Mouse (Mus musculus) splenic B cell, adult 2 months (primary cell): ENCODE results near the gene Rnf103.
"Not testable (repeated sequence)": the region's sequence is repeated elsewhere in the genome, so short reads cannot be mapped to it uniquely, and the experiment has no call there.

ENCODE experiments used
- DNase-seq: peaks from one replicate; pipeline ENCODE4 v3.0.0-alpha.2; 2011; ENCODE audit warnings: low read depth, low spot score
- H3K27me3 ChIP-seq: 2 replicates; pipeline ENCODE4 v1.6.1; 2012; ENCODE audit warnings: mild to moderate bottlenecking, low read length, moderate library complexity, mixed read lengths; ENCODE audit not compliant: control insufficient read depth, poor library complexity, insufficient read depth, severe bottlenecking
- H3K36me3 ChIP-seq: 2 replicates; pipeline ENCODE4 v1.6.1; 2012; ENCODE audit warnings: mild to moderate bottlenecking, low read length, moderate library complexity, mixed read lengths; ENCODE audit not compliant: control insufficient read depth, poor library complexity, insufficient read depth, severe bottlenecking

Gene Rnf103

GRCm38 (mm10) chr6:71493675-71494340, at the start of gene Rnf103:
Rnf103 (plus strand) TSS chr6:71493894.
- no peaks in the 10 kb centered on the region for H3K27me3 ChIP-seq
- peak; percentile 88 for DNase-seq
- peaks cover 1% of the 10 kb centered on the region; the same call in 1 of the 2 replicates for H3K36me3 ChIP-seq

DNA sequence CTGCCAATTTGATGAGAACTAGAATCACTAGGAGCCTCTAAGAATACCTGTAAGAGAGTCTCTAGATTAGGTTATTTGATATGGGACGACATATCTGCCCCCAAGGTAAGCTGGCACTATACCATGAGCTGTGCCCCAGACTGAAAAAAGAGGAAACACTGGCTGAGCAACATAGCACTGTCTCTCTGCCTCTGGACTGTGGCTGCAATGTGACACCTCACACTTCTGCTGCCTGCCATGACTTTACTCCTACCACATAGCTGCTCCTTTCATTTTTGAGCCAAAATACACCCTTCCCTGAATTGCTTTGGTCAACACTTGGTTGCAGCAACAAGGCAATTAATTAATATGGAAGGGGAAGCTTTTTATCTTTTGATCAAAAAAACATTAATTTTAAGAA, 48.9 kb upstream of the Rnf103 start:
- H3K36me3 ChIP-seq, result no peaks in the 10 kb centered on the region
- DNase-seq, result no peak

GRCm38 (mm10) chr6:71445560-71445959, 48.1 kb upstream of the Rnf103 start:
- H3K27me3 ChIP-seq, result no peaks in the 10 kb centered on the region
- H3K36me3 ChIP-seq, result no peaks in the 10 kb centered on the region
- no peak for DNase-seq

More for the DNA sequence above, 48.9 kb upstream of the Rnf103 start:
- no peaks in the 10 kb centered on the region for H3K27me3 ChIP-seq

DNA sequence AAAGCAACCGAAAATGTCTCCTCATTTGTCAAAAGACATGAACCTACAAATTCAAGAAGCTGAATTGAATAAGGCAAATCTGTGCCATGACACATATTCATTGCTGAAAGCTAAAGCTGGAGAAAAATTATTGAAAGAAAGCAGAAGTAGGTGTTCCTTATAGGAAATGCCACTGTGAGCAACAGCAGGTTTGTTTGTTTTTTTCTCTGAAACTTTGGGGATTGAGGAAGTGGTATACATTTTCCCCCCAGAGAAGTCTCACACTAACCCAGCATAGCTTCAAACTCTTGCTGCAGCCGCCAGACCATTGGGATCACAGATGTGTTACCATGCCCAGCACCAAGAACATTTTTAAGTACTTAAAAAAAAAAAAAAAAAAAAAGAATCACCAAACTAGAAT, 40.9 kb upstream of the Rnf103 start:
- Histone ChIP-seq H3K27me3 (no peaks in the 10 kb centered on the region), H3K36me3 (no peaks in the 10 kb centered on the region)
- DNase-seq, result peak; percentile 19

GRCm38 (mm10) chr6:71453983-71454739, 39.5 kb upstream of the Rnf103 start:
- not testable (repeated sequence) for H3K36me3 ChIP-seq, H3K27me3 ChIP-seq, DNase-seq

- H3K27me3 ChIP-seq, result no peaks in the 10 kb centered on the region
- no peak for DNase-seq
- no peaks in the 10 kb centered on the region for H3K36me3 ChIP-seq
Measured at GRCm38 (mm10) chr6:71457956-71458608, 35.6 kb upstream of the Rnf103 start.

- Histone ChIP-seq H3K36me3 (no peaks in the 10 kb centered on the region), H3K27me3 (no peaks in the 10 kb centered on the region)
- DNase-seq, result no peak
Measured at GRCm38 (mm10) chr6:71465146-71465545, 28.5 kb upstream of the Rnf103 start.

DNA sequence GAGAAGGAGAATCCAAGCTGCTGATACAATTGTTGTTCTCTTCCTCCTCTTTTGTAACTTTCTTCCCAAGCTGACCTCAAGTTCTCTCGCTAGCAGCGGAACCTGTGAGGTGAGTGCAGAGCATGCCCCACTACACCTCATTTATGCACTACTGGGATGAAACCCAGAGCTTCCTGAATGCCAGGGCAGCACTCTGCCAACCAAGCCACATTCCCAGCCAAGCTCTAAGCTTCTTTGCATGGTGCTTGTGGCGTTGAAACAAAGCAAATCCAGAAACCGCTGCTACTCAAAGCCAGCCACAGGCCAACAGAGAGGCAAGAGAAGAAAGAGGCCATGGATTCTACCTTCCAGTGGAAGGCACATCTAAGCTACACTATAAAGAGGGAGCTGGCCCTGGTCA, 25.9 kb upstream of the Rnf103 start:
- no peak for DNase-seq

GRCm38 (mm10) chr6:71469291-71469690, 24.4 kb upstream of the Rnf103 start:
- Histone ChIP-seq H3K27me3 (no peaks in the 10 kb centered on the region), H3K36me3 (no peaks in the 10 kb centered on the region)
- no peak for DNase-seq

More for the DNA sequence above, 25.9 kb upstream of the Rnf103 start:
- Histone ChIP-seq H3K36me3 (no peaks in the 10 kb centered on the region), H3K27me3 (no peaks in the 10 kb centered on the region)

DNA sequence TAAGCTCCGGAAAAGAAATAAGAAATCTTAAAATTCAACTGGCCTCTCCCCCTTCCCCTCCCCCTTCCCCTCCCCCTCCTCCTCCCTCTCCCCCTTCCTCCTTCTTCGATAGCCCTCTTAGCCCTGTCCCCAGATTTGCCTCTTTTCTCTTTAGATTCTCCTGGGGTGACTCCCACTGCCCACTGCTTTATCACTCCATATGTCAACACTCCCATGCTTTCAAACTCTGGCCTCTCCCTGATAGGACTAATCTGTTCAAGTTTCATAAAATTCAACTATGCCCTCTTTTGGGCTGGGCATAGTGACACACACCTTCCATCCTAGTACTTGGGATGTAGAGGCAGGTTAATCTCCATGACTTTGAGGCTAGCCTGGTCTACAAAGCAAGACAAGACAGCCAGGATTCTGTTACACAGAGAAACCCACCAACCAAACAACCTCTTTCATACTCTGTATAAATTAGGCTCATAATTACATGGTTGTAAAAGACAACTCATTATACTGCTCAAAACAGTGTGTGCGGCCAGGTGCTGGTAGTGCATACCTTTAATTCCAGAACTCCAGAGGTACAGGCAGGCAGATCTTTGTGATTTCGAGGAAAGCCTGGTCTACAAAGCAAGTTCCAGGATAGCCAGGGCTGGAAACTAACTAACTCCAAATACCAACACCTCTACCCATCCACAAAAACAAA, 21.7 kb upstream of the Rnf103 start:
- Histone ChIP-seq H3K27me3 (no peaks in the 10 kb centered on the region), H3K36me3 (no peaks in the 10 kb centered on the region)
- DNase-seq, result no peak

DNA sequence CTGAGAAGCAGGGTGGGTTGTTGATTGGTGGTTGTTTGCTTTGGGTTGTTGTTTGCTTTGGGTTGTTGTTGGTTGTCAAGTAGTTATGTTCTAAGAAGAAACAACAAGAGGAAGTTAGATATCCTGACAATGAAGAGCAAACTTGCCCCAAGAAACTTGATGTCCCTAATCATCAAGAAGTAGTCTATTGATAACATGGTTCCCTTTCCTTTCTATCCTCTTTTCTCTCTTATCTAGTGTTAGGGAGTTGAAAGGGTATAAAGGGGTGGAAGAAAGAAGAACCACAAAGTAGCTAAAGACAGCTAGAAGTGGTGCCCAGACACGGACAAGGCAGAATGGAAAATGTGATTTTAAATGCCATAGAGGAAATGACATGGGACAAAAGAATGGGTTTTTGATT, 20.9 kb upstream of the Rnf103 start:
- DNase-seq, result no peak
- Histone ChIP-seq H3K27me3 (no peaks in the 10 kb centered on the region), H3K36me3 (no peaks in the 10 kb centered on the region)

GRCm38 (mm10) chr6:71475604-71476003, 18.1 kb upstream of the Rnf103 start:
- Histone ChIP-seq H3K27me3 (no peaks in the 10 kb centered on the region), H3K36me3 (no peaks in the 10 kb centered on the region)
- no peak for DNase-seq

DNA sequence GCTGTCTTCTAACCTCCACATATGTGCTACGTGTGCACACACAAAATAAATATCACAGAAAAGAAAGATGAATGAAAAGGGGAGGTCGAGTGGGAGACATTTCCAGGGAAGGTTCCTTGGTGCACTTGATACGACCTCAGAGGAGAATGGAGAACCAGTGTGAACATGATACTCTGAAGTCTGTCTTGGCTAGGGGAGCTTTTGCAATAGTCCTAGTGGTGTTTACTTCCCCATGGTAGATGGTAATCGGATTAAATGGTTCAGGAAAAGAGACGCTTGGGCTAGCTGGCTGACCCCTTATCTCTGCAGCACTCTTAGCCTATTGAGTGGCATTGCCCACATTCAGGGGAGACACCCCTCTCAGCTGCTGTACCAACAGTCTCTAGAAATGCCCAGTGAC, 16.9 kb upstream of the Rnf103 start:
- Histone ChIP-seq H3K36me3 (no peaks in the 10 kb centered on the region), H3K27me3 (no peaks in the 10 kb centered on the region)
- no peak for DNase-seq

- H3K27me3 ChIP-seq, DNase-seq, H3K36me3 ChIP-seq: not testable (repeated sequence)
Measured at GRCm38 (mm10) chr6:71478816-71479568, 14.7 kb upstream of the Rnf103 start.
